Mouse (Mus musculus) intestine, postnatal 0 days (tissue): ENCODE measurements at regions not wholly inside any gene's neighbourhood (a gene's known extent, or its start where the extent isn't known, plus 50 kb on each side); places are given as distances from the start of the nearest gene placed in this dataset.
A peak's percentile ranks its signal among the peaks of the same experiment; 100 is the strongest.

ENCODE experiments used
- ATAC-seq: fragments of 200-750 bp; cut with Nextera tagmentation; 2 replicates; pipeline ENCODE4 v1.8.0; 2017; ENCODE audit warnings: mild to moderate bottlenecking, moderate TSS enrichment, moderate library complexity
- H3K27ac ChIP-seq: fragments of 300-500 bp; sonication (generic); 2 replicates; pipeline ENCODE4 v1.5.1; 2014; ENCODE audit warnings: mild to moderate bottlenecking, low read depth, low read length, moderate library complexity
- H3K27me3 ChIP-seq: fragments of 300-500 bp; sonication (generic); replicated peaks from 2 replicates; pipeline ENCODE4 v1.6.1; 2014; ENCODE audit warnings: low read length, mixed read lengths; ENCODE audit not compliant: control insufficient read depth, insufficient read depth
- H3K36me3 ChIP-seq: fragments of 300-500 bp; sonication (generic); 2 replicates; pipeline ENCODE4 v1.6.1; 2014; ENCODE audit warnings: mild to moderate bottlenecking, moderate library complexity; ENCODE audit not compliant: control insufficient read depth, insufficient read depth
- H3K4me1 ChIP-seq: fragments of 300-500 bp; sonication (generic); replicated peaks from 2 replicates; pipeline ENCODE4 v1.6.1; 2014; ENCODE audit warnings: antibody characterized with exemption, low read length, mixed read lengths; ENCODE audit not compliant: control insufficient read depth, insufficient read depth
- H3K4me2 ChIP-seq: fragments of 300-500 bp; sonication (generic); replicated peaks from 2 replicates; pipeline ENCODE4 v1.6.1; 2014; ENCODE audit warnings: low read depth, mild to moderate bottlenecking, moderate library complexity
- H3K4me3 ChIP-seq: fragments of 300-500 bp; sonication (generic); 2 replicates; pipeline ENCODE4 v1.5.1; 2014; ENCODE audit warnings: low read depth, low read length
- H3K9ac ChIP-seq: fragments of 300-500 bp; sonication (generic); 2 replicates; pipeline ENCODE4 v1.6.1; 2014; ENCODE audit warnings: mild to moderate bottlenecking, low read depth, low read length
- H3K9me3 ChIP-seq: fragments of 300-500 bp; sonication (generic); 2 replicates; pipeline ENCODE4 v1.6.1; 2016; ENCODE audit warnings: mixed run types; ENCODE audit not compliant: control insufficient read depth
- CTCF ChIP-seq: sonication (generic); IDR thresholded peaks from 2 replicates; pipeline ENCODE4 v1.5.1; 2016; ENCODE audit warnings: low read depth, mild to moderate bottlenecking, control low read depth, antibody characterized with exemption, moderate library complexity
- WGBS: fragments of 180-500 bp; shearing (Covaris S2); extraction: QIAGEN DNeasy Blood & Tissue Kit; methylation state at CpG from one replicate; pipeline ENCODE4 v1.1.7; 2014; 5-methylcytosine and 5-hydroxymethylcytosine counted together

- no peaks in the 10 kb centered on the region for H3K4me1 ChIP-seq
- no peak overlapping the region for H3K9ac ChIP-seq
- H3K4me3 ChIP-seq: no peak overlapping the region
- H3K27me3 ChIP-seq: no peaks in the 10 kb centered on the region
- H3K4me2 ChIP-seq: no peak overlapping the region
- WGBS: 65% methylated on average over 4 of the region's 4 CpGs
- H3K9me3 ChIP-seq: no peaks in the 10 kb centered on the region
- peak overlapping the region; percentile 97 for H3K27ac ChIP-seq
- no peak for ATAC-seq
- no peaks in the 10 kb centered on the region for H3K36me3 ChIP-seq
- no peak for TF ChIP-seq CTCF
These were observed 108.3 kb upstream of the Egln3 start for GRCm38 (mm10) chr12:54311896-54312521.

- Histone ChIP-seq H3K27me3 (no peaks in the 10 kb centered on the region), H3K4me3 (no peak overlapping the region), H3K4me1 (no peaks in the 10 kb centered on the region), H3K36me3 (no peaks in the 10 kb centered on the region), H3K9me3 (no peaks in the 10 kb centered on the region), H3K4me2 (no peak overlapping the region), H3K27ac (no peak overlapping the region), H3K9ac (no peak overlapping the region)
- ATAC-seq: no peak
- WGBS: 90% methylated on average over 4 of the region's 4 CpGs
- no peak for TF ChIP-seq CTCF
These were observed 106.2 kb upstream of the Egln3 start for GRCm38 (mm10) chr12:54309874-54310273.

DNA sequence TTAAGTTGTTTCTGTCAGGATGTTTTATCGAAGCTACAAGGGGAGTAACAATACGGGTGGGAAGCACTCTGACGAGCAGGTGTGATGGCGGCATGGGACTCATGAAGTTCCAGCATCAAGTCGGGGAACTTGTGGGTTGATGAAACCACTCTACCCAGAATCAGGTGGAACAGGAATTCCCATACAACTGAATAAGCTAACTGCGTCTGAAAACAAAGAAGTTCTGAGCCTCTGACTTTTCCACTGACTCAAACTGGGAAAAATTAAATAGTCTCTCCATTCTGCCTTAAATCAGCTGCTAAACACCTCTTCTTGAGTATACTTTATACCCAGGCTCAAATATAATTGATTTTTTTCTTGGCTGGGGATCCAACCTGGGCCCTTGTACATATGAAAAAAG, 105.6 kb upstream of the Egln3 start:
- H3K9ac ChIP-seq: no peak overlapping the region
- no peak overlapping the region for H3K27ac ChIP-seq
- H3K9me3 ChIP-seq: no peaks in the 10 kb centered on the region
- no peaks in the 10 kb centered on the region for H3K27me3 ChIP-seq
- no peaks in the 10 kb centered on the region for H3K4me1 ChIP-seq
- WGBS: 93% methylated on average over 6 of the region's 6 CpGs
- H3K36me3 ChIP-seq: no peaks in the 10 kb centered on the region
- no peak overlapping the region for H3K4me3 ChIP-seq
- ATAC-seq: no peak
- no peak for TF ChIP-seq CTCF
- H3K4me2 ChIP-seq: no peak overlapping the region

DNA sequence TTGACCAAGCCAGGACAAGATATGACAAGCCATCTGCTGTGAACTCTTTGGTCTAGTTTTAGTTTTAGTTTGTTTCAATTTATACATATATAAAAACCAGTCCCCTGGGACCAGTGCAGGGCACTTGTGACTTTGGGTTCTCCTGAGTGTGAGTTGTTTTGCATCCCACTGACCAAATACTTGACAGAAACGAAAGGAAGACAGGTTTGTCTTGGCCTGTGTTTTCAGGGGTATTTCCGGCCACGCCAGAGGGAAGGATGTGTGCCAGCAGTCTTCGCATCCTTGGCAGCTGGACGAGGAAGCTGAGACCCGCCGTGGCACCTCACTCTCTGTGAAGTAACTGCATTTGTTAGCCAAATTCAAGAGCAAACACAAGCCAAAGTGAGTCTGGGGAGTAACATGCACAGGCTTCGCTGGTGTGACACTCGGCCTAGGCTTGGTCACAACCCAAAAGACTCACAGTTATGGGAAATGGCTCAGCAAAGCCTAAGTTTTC, 101.5 kb upstream of the Egln3 start:
- H3K36me3 ChIP-seq: no peaks in the 10 kb centered on the region
- no peak overlapping the region for H3K4me2 ChIP-seq
- H3K9ac ChIP-seq: no peak overlapping the region
- no peak overlapping the region for H3K27ac ChIP-seq
- no peak for ATAC-seq
- H3K9me3 ChIP-seq: no peaks in the 10 kb centered on the region
- no peaks in the 10 kb centered on the region for H3K27me3 ChIP-seq
- no peak for TF ChIP-seq CTCF
- H3K4me3 ChIP-seq: no peak overlapping the region
- H3K4me1 ChIP-seq: no peaks in the 10 kb centered on the region
- 90% methylated on average over 9 of the region's 9 CpGs for WGBS

- H3K27me3 ChIP-seq: no peaks in the 10 kb centered on the region
- ATAC-seq: no peak
- TF ChIP-seq CTCF: no peak
- H3K36me3 ChIP-seq: no peaks in the 10 kb centered on the region
- H3K9ac ChIP-seq: no peak overlapping the region
- 87% methylated on average over 8 of the region's 8 CpGs for WGBS
- H3K27ac ChIP-seq: no peak overlapping the region
- no peaks in the 10 kb centered on the region for H3K9me3 ChIP-seq
- no peak overlapping the region for H3K4me2 ChIP-seq
- no peak overlapping the region for H3K4me3 ChIP-seq
- H3K4me1 ChIP-seq: no peaks in the 10 kb centered on the region
These were observed 100.1 kb upstream of the Egln3 start for GRCm38 (mm10) chr12:54303746-54304145.

- no peaks in the 10 kb centered on the region for H3K36me3 ChIP-seq
- H3K4me2 ChIP-seq: no peak overlapping the region
- H3K4me3 ChIP-seq: no peak overlapping the region
- H3K27ac ChIP-seq: no peak overlapping the region
- no peak for ATAC-seq
- H3K9me3 ChIP-seq: no peaks in the 10 kb centered on the region
- H3K9ac ChIP-seq: no peak overlapping the region
- 80% methylated on average over 5 of the region's 5 CpGs for WGBS
- no peaks in the 10 kb centered on the region for H3K27me3 ChIP-seq
- no peaks in the 10 kb centered on the region for H3K4me1 ChIP-seq
- TF ChIP-seq CTCF: no peak
These were observed 95.8 kb upstream of the Egln3 start for GRCm38 (mm10) chr12:54299506-54299905.
